Mouse (Mus musculus) ovary, postnatal 14 days (tissue): ENCODE results near the gene B3galt1.

Experiments used
- DNase-seq: peaks from one replicate; pipeline ENCODE4 v3.0.0; 2022; ENCODE audit warnings: low spot score

B3galt1 gene

DNA sequence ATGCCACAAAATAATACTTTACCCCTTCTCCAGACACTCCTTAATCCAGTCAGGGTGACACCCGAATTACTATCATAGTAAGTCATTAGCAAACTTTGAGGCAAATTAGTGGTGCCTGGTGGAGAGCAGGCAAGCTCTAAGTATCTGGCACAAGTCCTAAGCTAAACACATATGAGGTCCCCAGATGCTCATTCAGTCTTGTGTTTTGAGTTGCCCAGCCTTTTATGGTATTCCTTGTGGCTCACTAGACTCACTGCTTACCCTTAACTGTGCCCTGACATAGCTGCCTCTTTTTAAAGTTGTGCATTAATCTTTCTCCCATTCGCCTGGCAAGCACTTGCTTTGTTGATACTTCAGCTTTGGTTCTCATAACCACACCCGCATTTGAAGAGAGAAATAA lies 382.7 kb downstream of the B3galt1 start:
- no peak for DNase-seq

DNA sequence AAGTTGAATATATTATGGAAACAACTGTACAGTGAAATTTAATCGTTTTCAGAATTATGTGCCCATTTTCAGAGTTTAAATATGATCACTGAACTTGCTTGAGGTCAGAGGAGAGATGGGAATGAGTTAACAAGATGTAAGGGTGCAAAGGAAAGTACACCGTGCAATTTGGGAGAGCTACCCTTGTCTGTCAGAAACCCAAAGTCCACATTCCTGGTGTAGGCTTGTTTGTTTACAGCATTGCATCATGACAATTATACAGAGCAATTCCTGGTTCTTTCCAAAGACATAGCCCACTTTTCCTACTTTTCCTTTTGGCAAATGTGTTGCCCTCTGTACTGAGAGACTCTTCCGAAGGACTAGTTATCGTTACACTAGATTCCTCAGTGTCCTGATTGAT lies 390.5 kb downstream of the B3galt1 start:
- no peak for DNase-seq

DNA sequence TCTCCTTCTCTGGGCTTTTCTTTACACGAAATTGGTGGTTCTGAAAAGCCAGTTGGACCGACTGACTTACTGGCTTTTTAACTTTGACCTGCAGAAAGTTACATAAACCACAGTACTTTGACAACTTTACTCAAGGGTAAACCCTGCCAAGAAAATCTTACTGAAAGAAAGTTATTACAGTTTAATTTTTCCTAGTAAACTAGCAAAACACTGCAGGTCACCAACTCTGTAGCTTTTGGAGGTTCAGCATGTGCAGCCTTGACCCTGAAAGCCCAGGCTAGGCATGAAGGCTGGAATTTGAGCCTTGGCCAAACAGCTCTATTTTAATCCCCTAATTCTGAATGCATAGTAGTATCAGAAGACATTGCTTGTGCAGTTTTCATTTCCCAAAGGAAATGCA lies 391.9 kb downstream of the B3galt1 start:
- no peak for DNase-seq

DNA sequence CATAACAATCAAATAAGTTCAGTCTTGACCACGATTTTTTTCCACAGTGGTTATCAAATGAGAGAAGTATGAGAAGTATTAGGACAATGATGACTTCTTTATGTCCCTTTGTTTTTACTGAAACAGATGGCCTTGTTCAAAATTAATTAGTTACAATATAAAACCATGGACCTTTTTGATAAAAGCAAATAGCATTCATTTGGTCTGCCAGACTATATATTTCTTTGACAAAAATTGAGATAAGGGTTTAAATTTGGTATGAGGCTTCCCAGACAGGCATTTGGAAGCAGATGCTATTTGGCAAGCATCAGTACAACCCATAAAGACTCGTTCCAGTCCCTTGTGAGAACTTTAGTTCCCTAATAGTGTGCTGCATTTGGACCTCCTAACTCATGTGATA lies 395.0 kb downstream of the B3galt1 start:
- DNase-seq: no peak

DNA sequence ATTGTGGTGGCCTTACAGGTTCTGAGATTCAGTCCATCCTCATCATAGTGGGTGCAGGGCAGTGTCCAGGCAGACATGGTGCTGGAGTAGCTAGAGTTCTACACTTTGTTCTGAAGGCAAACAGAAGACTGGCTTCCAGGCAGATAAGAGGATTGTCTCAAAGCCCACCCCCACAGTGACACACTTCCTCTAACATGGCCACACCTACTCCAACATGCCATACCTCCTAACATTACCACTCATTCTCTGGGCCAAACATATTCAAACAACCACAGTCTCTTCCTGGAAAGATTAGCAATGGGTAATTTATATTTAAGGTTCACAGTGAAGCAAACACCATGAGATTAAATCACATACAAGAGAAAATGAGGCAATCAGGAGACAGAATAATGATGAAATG lies 403.1 kb downstream of the B3galt1 start:
- DNase-seq: no peak

DNA sequence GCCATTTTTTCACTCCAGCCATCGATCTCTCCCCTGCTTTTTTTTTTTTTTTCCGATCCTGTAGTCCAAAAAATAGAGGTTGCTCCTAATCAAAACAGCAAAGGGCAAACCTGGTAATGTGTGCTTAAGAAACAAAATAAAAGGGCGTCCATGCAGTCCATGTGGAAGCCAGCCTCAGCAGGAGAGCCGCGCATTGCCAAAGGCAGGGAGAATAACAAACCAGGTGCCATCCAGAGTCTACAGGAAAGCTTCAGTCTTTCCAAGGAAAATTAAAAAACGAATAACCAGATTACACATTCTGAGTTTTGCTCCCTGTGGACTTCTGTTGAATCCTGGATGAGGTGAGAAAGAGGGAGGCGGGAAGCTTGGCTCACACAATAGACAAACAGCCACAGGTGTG lies 405.4 kb downstream of the B3galt1 start:
- DNase-seq: no peak

DNA sequence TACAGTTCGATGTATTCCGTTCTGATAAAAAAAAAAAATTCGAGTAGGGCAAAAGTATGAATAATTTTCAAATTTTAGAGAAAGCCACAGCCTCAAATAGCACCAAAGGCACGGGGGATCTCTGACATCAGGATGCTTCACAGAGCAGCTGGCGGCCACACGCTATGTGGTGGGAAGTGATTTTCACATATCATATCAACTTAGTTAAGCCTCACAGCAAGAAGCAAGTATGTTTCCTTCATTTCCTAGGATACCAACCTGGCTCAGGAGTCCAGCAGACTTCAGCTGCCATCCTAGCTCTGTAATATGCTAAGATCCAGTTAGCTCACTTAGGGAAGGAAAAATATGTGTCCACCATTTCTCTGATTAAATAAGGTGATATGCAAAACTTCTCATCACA lies 405.9 kb downstream of the B3galt1 start:
- no peak for DNase-seq

DNA sequence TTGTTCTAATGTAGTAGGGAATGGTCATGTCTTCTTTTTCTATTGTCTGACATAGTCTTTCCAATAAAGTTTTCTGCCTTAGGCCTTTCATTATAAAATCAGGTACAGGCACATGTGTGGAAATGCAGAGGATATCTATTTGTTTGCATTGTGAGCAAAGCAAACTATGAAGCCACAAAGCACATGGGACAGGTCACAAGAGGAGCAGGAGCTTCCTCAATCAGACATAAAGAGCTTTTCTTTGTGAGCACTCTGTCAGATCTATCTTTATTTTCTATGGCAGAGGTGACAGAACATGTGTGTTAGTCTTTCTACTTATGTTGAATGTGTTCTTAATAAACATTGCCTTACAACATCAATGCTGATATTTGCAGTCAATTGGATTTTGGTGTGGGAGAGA lies 410.1 kb downstream of the B3galt1 start:
- DNase-seq: no peak

DNA sequence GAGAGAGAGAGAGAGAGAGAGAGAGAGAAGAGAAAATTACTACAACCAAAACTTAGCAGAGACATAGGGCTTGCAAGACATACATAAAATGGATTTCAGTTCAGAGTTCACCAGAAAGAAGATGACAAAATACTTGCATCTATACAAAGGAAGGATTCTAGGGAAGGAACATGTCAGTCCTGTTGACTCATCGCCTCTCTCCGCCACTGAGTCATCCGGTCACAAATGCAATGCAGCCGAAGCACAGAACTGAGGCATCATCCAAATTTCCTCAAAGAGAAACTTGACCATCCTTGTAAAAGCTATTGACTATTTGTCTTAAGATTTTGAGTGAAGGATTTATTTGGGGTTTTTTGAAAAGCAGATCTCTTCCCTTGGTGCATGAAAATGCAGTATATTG lies 410.8 kb downstream of the B3galt1 start:
- no peak for DNase-seq

DNA sequence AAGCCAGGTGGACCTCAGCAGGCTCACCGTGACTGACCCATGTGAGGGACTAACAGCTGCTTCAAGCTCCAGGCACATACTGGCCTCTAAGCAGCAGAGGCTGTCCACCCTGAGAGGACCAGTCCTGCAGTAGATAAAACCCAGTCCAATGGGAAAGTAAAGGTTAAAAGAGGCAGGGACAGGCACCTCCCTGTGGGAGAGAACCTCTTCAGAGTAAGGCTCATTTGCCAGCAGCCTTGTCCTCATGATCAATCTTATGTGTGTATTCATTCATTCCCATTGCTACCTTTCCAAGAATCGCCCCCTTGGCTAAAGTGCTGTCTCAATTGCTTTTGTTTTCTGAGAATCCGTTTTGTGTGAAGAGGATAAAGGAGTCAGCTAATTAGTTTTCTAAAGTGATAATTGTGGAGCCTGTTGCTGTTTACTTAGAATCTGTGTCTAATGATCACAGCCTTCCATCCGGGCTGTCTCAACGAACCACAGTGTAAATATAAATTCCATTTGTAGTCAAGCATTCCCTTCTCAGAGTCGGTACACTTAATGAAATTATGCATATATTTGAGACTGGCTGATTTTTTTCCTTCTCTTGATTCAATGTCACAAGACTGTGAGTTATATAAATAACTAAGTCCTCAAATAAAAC lies 412.1 kb downstream of the B3galt1 start:
- no peak for DNase-seq

DNA sequence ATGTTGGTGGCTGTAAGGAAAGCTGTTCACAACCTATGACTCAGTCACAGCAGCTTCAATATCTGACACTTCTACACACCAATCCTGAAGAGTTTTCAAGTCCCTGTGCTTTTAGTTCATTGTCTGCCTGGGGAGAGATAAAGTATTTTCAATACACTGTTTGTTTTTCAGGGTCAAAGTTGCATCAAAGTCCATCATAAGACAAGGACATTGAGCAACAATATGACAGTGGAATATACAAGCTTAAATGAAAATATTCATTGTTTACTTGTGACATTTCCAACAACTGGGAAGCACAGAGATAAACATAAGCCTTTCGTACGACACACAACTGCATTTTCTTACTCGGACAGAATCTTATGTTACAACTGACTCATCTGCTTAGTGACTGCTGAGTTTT lies 417.9 kb downstream of the B3galt1 start:
- no peak for DNase-seq

DNA sequence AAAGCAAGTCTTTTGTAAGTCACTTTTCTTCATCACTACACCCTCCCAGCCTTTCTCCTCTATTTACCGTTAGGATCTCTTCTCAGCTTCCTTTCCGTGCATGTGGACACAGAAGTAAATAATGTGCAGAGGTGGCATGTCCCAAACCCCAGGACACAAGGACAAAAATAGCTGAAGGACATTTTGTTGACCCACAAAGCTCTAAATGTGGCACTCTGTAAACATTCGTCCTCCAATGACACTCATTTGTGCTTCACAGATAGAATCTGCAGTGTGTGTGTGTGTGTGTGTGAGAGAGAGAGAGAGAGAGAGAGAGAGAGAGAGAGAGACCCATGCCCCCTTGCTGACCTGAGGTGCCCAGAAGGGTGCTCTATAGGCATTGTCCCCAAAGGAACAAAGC lies 419.5 kb downstream of the B3galt1 start:
- DNase-seq: no peak

DNA sequence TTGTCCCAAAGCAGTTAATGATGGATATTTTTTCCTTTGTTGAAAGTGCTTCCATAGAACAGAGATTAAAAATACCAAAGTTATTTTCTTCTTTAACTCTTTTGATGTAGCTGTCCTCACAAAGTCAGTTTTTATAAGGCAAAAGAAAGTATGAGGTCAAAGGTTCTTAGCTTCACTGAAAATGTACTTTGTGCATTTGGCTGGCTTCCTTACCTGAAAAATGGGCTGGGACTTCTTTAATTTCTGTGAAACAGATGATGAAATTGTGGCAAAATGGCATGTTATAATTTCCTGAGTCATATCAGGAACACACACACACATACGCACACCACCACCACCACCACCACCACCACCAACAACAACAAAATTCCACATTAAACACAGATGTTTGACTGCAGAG lies 427.8 kb downstream of the B3galt1 start:
- DNase-seq: no peak

DNA sequence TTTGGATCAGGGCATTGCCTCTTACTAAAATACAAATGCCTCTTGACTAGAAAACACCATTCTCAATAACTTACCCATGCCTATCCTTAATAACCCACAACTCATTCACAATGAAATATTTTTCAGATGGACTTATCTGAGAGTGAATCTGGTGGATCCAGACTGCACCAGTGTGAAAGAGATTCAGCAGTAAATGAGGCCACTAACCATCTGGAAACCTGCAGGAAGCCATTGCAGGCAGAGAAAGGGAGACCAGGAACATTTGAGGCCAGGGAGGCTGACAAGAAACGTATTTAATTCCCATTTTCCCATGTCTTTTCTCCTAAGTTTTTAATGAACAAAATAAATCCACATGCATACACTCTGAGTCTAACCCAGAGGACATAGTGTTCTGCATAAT lies 437.4 kb downstream of the B3galt1 start:
- no peak for DNase-seq

DNA sequence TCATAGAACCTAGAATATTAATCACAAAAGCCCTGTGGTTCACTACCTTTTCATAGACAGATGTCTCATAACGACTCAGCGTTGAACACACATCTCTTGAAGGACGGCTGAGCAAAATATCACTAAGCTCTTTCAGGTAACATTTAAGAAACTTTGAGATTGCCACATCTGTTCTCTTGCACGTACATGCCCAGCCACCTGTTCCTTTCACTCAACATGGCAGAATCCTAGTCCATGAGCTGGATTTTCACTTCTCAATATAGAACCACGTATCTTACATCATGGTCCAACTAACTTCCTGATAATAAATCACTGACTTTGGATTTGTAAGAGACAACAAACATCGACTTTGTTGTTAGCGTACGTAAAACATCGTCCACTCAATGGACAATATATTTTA lies 439.5 kb downstream of the B3galt1 start:
- no peak for DNase-seq

DNA sequence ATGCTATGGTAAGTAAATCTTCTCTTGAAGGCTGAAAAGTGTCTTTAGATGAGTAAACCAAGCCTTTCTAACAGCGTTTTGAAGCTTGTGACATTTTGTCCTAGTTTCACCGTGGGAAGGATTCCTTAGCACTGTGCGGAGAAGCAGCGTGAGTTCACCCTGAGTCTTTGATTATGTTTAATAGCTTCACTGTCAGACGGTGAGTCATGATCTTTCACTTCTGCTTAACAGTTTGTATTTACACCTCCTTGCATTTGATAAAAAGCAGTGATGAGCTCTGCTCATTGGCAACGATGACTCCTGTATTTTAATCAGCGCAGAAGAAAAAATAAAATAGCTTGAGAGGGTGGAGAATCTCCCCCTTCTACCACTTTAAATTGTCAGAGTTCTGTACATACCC lies 440.0 kb downstream of the B3galt1 start:
- no peak for DNase-seq

DNA sequence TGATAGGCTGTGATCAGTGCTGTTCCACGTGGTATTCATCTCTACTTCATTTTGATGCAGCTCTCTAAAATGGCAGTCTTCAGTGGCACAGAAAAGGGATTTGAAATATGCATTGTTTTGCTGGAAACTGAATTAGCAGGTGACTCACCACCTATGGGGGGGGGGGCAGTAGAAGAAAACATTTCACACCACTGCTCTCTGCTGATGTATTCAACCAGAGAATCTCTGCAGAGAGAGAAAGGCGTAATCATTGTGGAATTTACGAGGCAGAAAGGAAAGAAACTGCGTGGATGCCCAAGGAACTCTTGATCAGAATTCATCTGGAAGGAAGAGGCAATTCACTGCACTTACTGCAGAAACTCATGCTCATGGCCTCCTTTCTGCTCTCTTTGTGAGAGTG lies 445.7 kb downstream of the B3galt1 start:
- no peak for DNase-seq

DNA sequence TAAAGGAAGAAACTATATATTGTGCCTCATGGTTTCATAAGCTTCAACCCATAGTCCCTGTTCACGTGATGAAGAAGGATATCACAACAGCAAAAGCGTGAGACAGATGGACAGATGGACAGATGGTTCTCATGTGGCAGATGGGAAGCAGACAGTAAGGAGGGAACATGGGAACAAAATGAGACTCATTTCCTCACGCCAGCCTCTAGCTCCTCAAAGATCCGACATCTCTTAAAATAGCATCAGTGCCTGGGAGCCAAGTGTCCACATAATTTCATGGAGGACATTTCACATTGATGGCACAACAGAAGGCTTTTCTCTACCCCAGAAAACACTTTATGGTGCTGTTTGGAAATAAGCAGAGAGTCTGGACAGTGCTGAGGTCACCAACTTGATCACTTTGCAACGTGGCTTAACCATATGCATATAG lies 454.6 kb downstream of the B3galt1 start:
- DNase-seq: no peak

DNA sequence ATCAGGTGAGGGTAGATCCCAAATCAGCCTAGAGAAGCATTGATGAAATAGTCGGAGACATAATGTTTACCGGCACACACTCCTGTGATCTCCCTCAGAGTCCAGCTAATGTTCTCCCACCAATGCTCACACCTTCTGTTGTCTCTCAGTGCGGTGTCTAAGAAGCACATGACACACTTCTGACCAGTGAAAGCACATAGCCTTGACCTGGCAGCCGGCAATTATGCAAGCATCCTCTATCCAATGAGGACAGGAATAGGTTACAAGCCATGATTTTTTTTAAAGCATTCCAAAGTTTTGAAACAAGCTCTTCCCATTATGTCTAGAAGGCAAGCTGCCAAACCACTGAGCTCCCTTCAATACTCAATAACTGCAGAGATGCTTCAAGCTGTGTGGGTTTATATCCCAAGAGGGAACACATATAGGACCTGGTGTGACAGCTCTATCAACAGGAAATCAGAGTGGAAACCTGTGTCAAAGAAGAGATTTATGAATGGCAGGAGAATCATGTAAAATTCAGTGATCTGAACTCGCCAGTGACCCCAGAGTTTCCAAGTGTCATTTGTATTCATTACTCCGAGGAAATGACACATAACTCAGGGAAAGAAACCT lies 456.0 kb downstream of the B3galt1 start:
- no peak for DNase-seq

DNA sequence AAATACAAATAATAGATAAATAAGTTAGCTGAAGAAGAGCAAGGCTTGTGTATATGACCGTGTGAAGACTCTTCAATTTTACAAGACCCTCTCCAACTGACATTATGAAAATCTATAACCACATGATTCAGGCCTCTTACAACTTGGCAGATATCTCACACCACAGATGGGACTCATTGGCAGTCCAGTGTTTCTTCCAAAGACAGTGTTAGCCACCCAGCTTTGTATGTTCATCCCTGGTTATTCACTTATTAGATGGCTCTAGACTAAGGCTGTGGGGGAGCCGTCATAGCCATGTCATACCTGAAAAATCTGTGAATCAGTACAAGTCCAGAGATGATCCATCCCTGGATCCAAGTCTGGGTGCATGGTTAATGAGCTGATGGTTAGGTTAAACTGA lies 463.1 kb downstream of the B3galt1 start:
- DNase-seq: no peak

DNA sequence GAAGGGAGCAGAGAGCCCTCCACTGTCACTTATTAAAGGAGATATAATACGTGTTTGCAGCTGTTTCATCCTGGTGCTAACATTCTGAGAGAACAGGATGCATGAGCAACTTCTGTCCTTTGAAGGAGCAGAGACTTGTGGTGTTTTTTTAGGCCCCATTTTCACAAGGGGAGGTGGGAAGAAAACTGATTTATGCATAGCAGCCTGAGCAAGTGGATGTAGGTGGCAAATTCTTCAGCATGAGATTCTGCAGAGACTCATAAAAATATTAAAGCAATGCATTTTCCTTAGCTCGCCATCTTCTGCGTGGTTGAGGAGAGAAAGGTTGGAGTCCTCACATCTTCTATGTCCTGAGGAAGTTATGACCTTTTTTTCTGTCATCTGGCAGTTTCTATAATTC lies 469.0 kb downstream of the B3galt1 start:
- DNase-seq: no peak

DNA sequence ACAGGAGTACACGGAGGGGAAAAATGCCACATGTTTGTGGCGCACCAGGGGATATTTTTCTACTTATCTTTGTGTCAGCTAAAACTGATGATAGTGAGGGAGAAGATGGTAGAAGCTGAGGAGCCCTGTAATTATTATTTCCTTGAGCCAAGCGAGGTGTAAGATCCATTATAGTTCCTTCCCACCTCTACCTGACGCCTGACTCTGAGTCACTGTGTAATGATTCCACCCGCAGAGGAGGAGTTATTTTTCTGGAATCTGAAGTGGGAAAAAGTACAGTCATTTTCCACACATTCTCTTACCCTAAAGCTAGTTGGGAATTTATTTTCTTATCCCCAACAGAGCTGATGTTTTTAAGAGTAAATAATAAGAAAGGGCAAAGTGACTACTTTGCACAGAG lies 475.1 kb downstream of the B3galt1 start:
- DNase-seq: no peak

DNA sequence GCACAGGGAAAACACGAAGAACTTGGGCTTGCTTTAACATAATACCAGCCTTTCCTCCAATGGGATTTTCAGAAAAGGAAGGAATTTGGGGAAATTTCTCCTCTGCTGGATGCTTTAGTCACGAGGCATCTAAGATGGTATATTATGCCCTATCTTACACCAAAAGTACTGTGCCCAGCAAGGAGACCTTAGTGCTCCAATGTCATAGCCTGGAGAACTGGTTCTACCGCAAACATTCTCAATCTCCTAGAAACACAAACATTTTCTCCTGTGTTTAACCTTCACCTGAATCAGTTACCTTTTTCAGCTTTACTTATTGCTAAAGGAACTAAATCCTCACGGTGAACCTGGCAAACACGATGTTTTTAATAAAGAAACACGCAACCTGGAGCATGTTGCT lies 486.8 kb downstream of the B3galt1 start:
- DNase-seq: no peak

DNA sequence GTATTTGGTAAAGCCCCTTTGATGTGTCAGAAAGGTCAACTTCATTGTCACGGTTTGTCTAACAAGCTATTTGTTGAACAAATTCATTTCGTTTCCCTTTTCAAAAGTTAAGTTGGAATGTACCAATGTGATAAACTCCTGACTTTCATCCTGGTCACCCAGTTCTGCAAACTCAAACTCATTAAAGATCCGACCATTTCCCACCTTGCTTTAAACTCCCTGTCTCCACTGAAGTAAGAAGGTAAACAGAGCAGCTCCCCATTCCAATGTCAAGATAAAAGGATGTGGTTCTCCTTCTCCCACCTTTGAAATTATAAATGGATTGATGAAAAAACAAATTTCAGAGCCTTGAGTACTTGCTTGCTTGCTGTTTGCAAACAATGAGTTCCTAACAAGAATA lies 487.6 kb downstream of the B3galt1 start:
- no peak for DNase-seq
